Mouse (Mus musculus) neural tube, embryonic 11.5 days (tissue): Measurements from ENCODE around the gene Il4ra. TPM values are rescaled to one million over a fixed set of nuclear protein-coding genes. Genes with fewer than 3 reads are reported as not detected.

Experiments
- ATAC-seq: fragments of 200-750 bp; cut with Nextera tagmentation; 2 replicates; pipeline ENCODE4 v1.8.0; 2017; ENCODE audit warnings: moderate number of reproducible peaks, mild to moderate bottlenecking, moderate TSS enrichment, moderate library complexity; ENCODE audit not compliant: insufficient read depth, low FRiP score, low TSS enrichment
- DNase-seq: peaks from one replicate; pipeline ENCODE4 v3.0.0-alpha.2; 2015; ENCODE audit warnings: low spot score
- H3K27ac ChIP-seq: fragments of 300-500 bp; sonication (generic); 2 replicates; pipeline ENCODE4 v1.5.1; 2014; ENCODE audit warnings: low read depth, mild to moderate bottlenecking, low read length
- H3K27me3 ChIP-seq: fragments of 300-500 bp; sonication (generic); 2 replicates; pipeline ENCODE4 v1.6.1; 2014; ENCODE audit warnings: mild to moderate bottlenecking, low read length, mixed read lengths; ENCODE audit not compliant: control insufficient read depth, insufficient read depth
- H3K36me3 ChIP-seq: fragments of 300-500 bp; sonication (generic); 2 replicates; pipeline ENCODE4 v1.6.1; 2014; ENCODE audit warnings: mild to moderate bottlenecking, low read length, moderate library complexity, mixed read lengths; ENCODE audit not compliant: control insufficient read depth, insufficient read depth
- H3K4me1 ChIP-seq: fragments of 300-500 bp; sonication (generic); 2 replicates; pipeline ENCODE4 v1.6.1; 2014; ENCODE audit warnings: low read length, mixed read lengths; ENCODE audit not compliant: control insufficient read depth, insufficient read depth
- H3K4me2 ChIP-seq: fragments of 300-500 bp; sonication (generic); 2 replicates; pipeline ENCODE4 v1.6.1; 2014; ENCODE audit warnings: low read depth, mild to moderate bottlenecking, moderate library complexity
- H3K4me3 ChIP-seq: fragments of 300-500 bp; sonication (generic); 2 replicates; pipeline ENCODE4 v1.5.1; 2014; ENCODE audit warnings: low read depth, low read length
- H3K9ac ChIP-seq: fragments of 300-500 bp; sonication (generic); 2 replicates; pipeline ENCODE4 v1.6.1; 2014; ENCODE audit warnings: mild to moderate bottlenecking, low read length
- H3K9me3 ChIP-seq: fragments of 300-500 bp; sonication (generic); 2 replicates; pipeline ENCODE4 v1.6.1; 2016; ENCODE audit warnings: low read length; ENCODE audit not compliant: control insufficient read depth
- WGBS: fragments of 180-500 bp; shearing (Covaris S2); extraction: QIAGEN DNeasy Blood & Tissue Kit; methylation state at CpG from one replicate; pipeline ENCODE4 v1.1.7; 2014; 5-methylcytosine and 5-hydroxymethylcytosine counted together
- polyA plus RNA-seq: library from polyadenylated mRNA; unstranded; fragments of >200 nt; fragmentation: Nextera tagmentation; extraction: Ambion mirVana; gene quantifications from 2 replicates; pipeline ENCODE4 v1.2.1, GENCODE M21; 2014

Il4ra gene
- polyA plus RNA-seq, 1 experiment from 2014 or later: 4.5 TPM

GRCm38 (mm10) chr7:125542335-125543050 is 9.4 kb upstream of the Il4ra start:
- 76% methylated on average over 11 of the region's 11 CpGs for WGBS
- Histone ChIP-seq H3K4me2 (no peak overlapping the region), H3K4me1 (no peaks in the 10 kb centered on the region), H3K9ac (no peak overlapping the region), H3K27ac (no peak overlapping the region), H3K9me3 (no peaks in the 10 kb centered on the region), H3K4me3 (no peak overlapping the region), H3K36me3 (no peaks in the 10 kb centered on the region), H3K27me3 (no peaks in the 10 kb centered on the region)
- ATAC-seq (no peak), DNase-seq (no peak)

GRCm38 (mm10) chr7:125543497-125543896 is 8.4 kb upstream of the Il4ra start:
- no peaks in the 10 kb centered on the region for H3K9me3 ChIP-seq
- H3K4me3 ChIP-seq: no peak overlapping the region
- no peak overlapping the region for H3K9ac ChIP-seq
- ATAC-seq (no peak), DNase-seq (no peak)
- no peaks in the 10 kb centered on the region for H3K27me3 ChIP-seq
- no peaks in the 10 kb centered on the region for H3K36me3 ChIP-seq
- H3K27ac ChIP-seq: no peak overlapping the region
- H3K4me2 ChIP-seq: no peak overlapping the region
- H3K4me1 ChIP-seq: no peaks in the 10 kb centered on the region
- 67% methylated on average over 3 of the region's 3 CpGs for WGBS

GRCm38 (mm10) chr7:125545331-125545730 is 6.6 kb upstream of the Il4ra start:
- Histone ChIP-seq H3K36me3 (no peaks in the 10 kb centered on the region), H3K4me1 (no peaks in the 10 kb centered on the region), H3K9ac (no peak overlapping the region), H3K27ac (no peak overlapping the region), H3K27me3 (no peaks in the 10 kb centered on the region), H3K4me2 (no peak overlapping the region), H3K9me3 (no peaks in the 10 kb centered on the region), H3K4me3 (no peak overlapping the region)
- ATAC-seq (no peak), DNase-seq (no peak)
- WGBS: 84% methylated on average over 7 of the region's 7 CpGs

- ATAC-seq: no peak
- Histone ChIP-seq H3K4me3 (no peak overlapping the region), H3K9me3 (no peaks in the 10 kb centered on the region), H3K4me1 (peaks cover 3% of the 10 kb centered on the region; the same call in 1 of the 2 replicates), H3K9ac (no peak overlapping the region), H3K36me3 (no peaks in the 10 kb centered on the region), H3K27ac (no peak overlapping the region), H3K4me2 (no peak overlapping the region), H3K27me3 (peaks cover 2% of the 10 kb centered on the region; the same call in 1 of the 2 replicates)
- WGBS: 84% methylated on average over 6 of the region's 6 CpGs
- no peak for DNase-seq
These were observed 5.2 kb upstream of the Il4ra start for GRCm38 (mm10) chr7:125546727-125547126.

DNA sequence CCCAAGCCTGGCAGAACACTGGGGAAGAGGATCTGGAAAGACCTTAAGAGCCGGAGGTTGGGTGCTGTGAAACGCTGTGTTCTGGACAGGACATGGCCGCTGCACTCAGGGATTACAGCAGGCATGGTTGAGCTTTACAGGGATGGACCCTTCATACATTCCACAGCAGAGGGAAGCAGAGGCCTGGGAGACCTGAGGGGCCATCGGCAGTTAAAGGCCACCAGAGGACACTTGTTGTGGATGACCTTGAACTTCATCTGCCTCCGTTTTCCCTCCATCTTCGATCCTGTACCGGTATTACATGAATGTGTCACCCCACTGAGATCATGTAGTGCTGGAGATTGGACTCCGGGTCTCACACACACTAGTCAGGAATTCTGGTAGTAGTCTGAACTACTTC is 2.0 kb upstream of the Il4ra start:
- 86% methylated on average over 8 of the region's 8 CpGs for WGBS
- H3K4me2 ChIP-seq: no peak overlapping the region
- H3K4me3 ChIP-seq: no peak overlapping the region
- peaks cover 3% of the 10 kb centered on the region; the same call in 1 of the 2 replicates for H3K4me1 ChIP-seq
- no peak overlapping the region for H3K9ac ChIP-seq
- no peaks in the 10 kb centered on the region for H3K36me3 ChIP-seq
- ATAC-seq (no peak), DNase-seq (no peak)
- H3K9me3 ChIP-seq: no peaks in the 10 kb centered on the region
- H3K27me3 ChIP-seq: peaks cover 10% of the 10 kb centered on the region; the same call in 1 of the 2 replicates
- H3K27ac ChIP-seq: no peak overlapping the region

DNA sequence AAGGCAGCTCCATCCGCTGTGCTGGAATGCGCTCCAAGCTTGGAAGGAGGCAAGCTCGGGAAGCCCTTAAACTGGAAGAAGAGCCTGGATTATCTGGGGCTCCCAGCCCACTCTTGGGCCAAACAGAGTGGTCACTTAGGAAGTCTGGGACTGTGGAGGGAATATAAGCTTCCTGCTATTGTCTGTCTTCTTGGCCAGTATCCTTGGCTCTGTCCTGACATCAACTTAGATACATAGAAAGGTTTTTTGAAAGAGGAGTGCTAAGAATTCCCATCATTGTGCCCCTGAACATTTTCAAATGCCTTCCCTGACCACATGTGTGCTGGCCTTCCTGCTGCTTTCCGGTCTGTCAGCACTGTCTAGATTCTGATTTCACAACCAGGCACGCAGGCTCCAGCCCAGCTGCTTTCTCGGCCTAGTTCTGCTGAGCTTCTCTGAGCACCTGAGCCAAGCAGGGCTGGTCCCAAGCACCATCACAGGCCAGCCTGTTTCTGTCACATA is 989 bp upstream of the Il4ra start:
- peaks cover 3% of the 10 kb centered on the region; the same call in 1 of the 2 replicates for H3K4me1 ChIP-seq
- ATAC-seq: no peak
- WGBS: 76% methylated on average over 6 of the region's 6 CpGs
- peaks cover 10% of the 10 kb centered on the region; the same call in 1 of the 2 replicates for H3K27me3 ChIP-seq
- H3K9me3 ChIP-seq: no peaks in the 10 kb centered on the region
- H3K4me3 ChIP-seq: no peak overlapping the region
- H3K36me3 ChIP-seq: no peaks in the 10 kb centered on the region
- H3K27ac ChIP-seq: no peak overlapping the region
- H3K4me2 ChIP-seq: no peak overlapping the region
- no peak for DNase-seq
- H3K9ac ChIP-seq: no peak overlapping the region

DNA sequence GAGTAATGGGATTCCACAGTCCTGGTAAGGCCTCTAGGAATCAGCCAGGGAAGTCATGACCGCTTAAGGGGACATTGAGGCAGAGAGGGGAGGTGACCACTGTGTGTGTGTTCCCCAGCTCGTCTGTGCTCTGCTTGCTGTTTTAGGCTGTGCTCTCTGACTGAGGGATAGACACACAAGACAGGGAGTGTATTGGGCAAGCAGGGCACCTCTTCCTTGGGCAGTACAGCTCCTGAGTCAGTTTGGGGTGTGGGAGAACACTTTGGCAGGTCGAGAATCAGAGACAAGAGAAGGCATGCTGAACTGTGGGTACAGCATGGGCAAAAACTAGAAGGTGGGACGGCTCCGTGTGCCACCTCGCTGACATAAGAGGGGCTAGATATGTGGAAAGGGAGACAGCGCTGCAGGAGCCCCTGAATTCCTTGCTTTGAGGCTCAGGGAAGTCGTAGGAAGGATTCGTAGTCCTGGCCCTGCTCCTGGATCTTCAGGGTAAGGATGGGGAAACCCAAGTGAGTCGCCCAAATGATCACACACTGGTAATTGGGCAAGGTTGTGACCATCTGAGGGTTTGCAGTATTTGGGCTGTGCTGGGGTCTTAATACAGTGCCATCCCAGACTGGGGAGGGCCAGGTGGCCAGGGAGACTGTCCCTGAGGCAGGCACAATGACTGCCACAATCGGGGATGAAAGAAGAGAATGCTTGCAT is 1.1 kb downstream of the Il4ra start:
- Histone ChIP-seq H3K9me3 (no peaks in the 10 kb centered on the region), H3K4me2 (peak overlapping the region; percentile 66), H3K9ac (no peak overlapping the region), H3K27me3 (peaks cover 10% of the 10 kb centered on the region; the same call in 1 of the 2 replicates), H3K4me1 (peaks cover 3% of the 10 kb centered on the region; the same call in 1 of the 2 replicates), H3K27ac (no peak overlapping the region), H3K36me3 (no peaks in the 10 kb centered on the region), H3K4me3 (no peak overlapping the region; the same call in 1 of the 2 replicates)
- 74% methylated on average over 11 of the region's 11 CpGs for WGBS
- DNase-seq (no peak), ATAC-seq (no peak)

DNA sequence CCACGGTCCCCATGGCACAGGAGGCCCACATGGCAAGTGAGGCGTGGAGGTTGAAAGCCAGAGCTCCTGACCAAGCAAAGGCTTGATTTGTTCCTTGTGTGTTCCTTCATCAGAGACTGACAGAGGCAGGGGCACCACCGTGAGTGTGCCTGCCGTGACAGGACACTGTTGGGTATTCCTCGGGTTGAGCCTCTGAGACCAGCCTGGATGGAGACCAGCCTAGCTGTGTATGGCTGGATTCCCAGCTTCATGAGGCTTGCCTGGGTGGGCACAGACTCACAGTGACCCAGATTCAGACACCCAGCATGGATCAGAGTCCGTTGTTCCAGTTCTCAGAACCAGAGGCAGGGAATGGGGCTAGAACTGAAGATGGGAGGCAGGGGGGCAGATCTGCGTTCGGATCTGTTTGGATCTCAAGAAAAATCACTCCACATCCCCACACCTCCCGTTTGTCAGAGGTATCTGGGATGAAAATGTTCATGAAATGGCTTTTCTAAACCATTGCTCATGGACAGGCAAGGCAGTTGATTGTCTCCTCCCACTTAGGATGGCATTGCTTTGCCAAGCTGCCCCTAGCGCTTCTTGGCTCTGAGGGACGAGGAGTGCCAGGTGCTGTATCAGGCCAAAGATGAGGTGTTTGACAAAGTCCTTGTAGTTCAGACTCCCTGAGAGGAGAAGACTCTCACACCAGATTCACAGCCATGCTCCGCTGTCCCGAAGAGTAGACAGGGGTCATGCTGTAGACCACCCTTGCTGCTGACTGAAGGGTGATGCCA is 1.9 kb downstream of the Il4ra start:
- Histone ChIP-seq H3K4me2 (no peak overlapping the region), H3K4me1 (peaks cover 3% of the 10 kb centered on the region; the same call in 1 of the 2 replicates), H3K36me3 (no peaks in the 10 kb centered on the region), H3K27me3 (peaks cover 10% of the 10 kb centered on the region; the same call in 1 of the 2 replicates), H3K9me3 (no peaks in the 10 kb centered on the region), H3K9ac (no peak overlapping the region), H3K27ac (no peak overlapping the region), H3K4me3 (no peak overlapping the region)
- WGBS: 85% methylated on average over 13 of the region's 13 CpGs
- DNase-seq: no peak
- ATAC-seq: no peak
